Mouse (Mus musculus): Measurements from ENCODE around the gene Pecam1. TPM values are rescaled to one million over a fixed set of nuclear protein-coding genes. Genes with fewer than 3 reads are reported as not detected.

Pecam1 gene
- total RNA-seq (2023): 7.3 and 7.5 TPM in 2 replicates

GRCm38 (mm10) chr11:106750121-106750751 is at the start of gene Pecam1:
Pecam1 (minus strand) TSS chr11:106750628.

GRCm38 (mm10) chr11:106788775-106789459 is 38.5 kb upstream of the Pecam1 start, which contains the start of the genes Ddx5 and Cep95:
Ddx5 (minus strand) TSS chr11:106789185.
Cep95 (plus strand) TSS chr11:106789252.

GRCm38 (mm10) chr11:106779388-106780088 is 29.1 kb upstream of the Pecam1 start, which contains the start of gene Polg2:
Polg2 (minus strand) TSS chr11:106779537.

GRCm38 (mm10) chr11:106751039-106752018 is 901 bp upstream of the Pecam1 start, which contains the start of gene Milr1:
Milr1 (plus strand) TSS chr11:106751226.

GRCm38 (mm10) chr11:106612961-106613637 is 137.3 kb downstream of the Pecam1 start, which contains the start of gene Tex2:
Tex2 (minus strand) TSS chr11:106613423.

Other genes with a start within 250 kb of the Pecam1 start
- gene Tex2, start 137.2 kb downstream of the Pecam1 start, total RNA-seq (2023): 25.3 and 35.7 TPM in 2 replicates
- 82.7 and 88.3 TPM in 2 replicates for gene Milr1, start 598 bp upstream of the Pecam1 start, total RNA-seq (2023)
- 10.9 and 12.7 TPM in 2 replicates for gene Polg2, start 28.9 kb upstream of the Pecam1 start, total RNA-seq (2023)
- gene Ddx5, start 38.6 kb upstream of the Pecam1 start, total RNA-seq (2023): 1,774 and 1,790 TPM in 2 replicates
- gene Cep95, start 38.6 kb upstream of the Pecam1 start, total RNA-seq (2023): 16.8 and 17.1 TPM in 2 replicates
- gene Smurf2, start 170.1 kb upstream of the Pecam1 start, total RNA-seq (2023): 32.8 and 41.6 TPM in 2 replicates
- 86.9 and 90.0 TPM in 2 replicates for gene Kpna2, start 248.9 kb upstream of the Pecam1 start, total RNA-seq (2023)